9 mouse cellular contexts compared by ENCODE assay signal in genomic region chr10:18743286-18744142, GRCm38 (mm10). TPM values are rescaled to one million over a fixed set of nuclear protein-coding genes. Genes with fewer than 3 reads are reported as not detected.
DNase-seq lines count a peak whose midpoint lies in the region; ATAC-seq lines count a peak whose summit lies in the region.
"Had no signal": no experiment of that assay in that cellular context is flagged by ENCODE, and none has a peak within 500 bp of the region (broad histone marks: within the 10 kb centered on the region; RNA-seq: fewer than 3 reads in every experiment).

Gene Arfgef3 (minus strand): TSS chr10:18743949.

- peak within 1 kb of the TSS; percentile 68 for H3K9ac ChIP-seq in heart, embryonic 14.5 days (ENCODE audit: low read length)
- H3K9ac ChIP-seq in kidney, embryonic 16.5 days (replicated peaks; ENCODE audit: low read length): peak within 1 kb of the TSS; percentile 60
- peak within 1 kb of the TSS; percentile 68 for H3K9ac ChIP-seq in limb, embryonic 13.5 days
- H3K9ac ChIP-seq in midbrain, embryonic 12.5 days (replicated peaks): peak within 1 kb of the TSS; percentile 66
- H3K9ac ChIP-seq in stomach, embryonic 15.5 days: peak within 1 kb of the TSS; percentile 29

- H3K9me3 ChIP-seq in forebrain, embryonic 10.5 days: no peaks in the 10 kb centered on the region
- H3K9me3 ChIP-seq in heart, embryonic 14.5 days (ENCODE audit: control insufficient read depth, low read length): no peaks in the 10 kb centered on the region
- no peaks in the 10 kb centered on the region for H3K9me3 ChIP-seq in kidney, embryonic 16.5 days (ENCODE audit: low read length)
- no peaks in the 10 kb centered on the region for H3K9me3 ChIP-seq in limb, embryonic 13.5 days
- no peaks in the 10 kb centered on the region for H3K9me3 ChIP-seq in midbrain, embryonic 12.5 days
- no peaks in the 10 kb centered on the region for H3K9me3 ChIP-seq in stomach, embryonic 15.5 days

- ATAC-seq in heart, embryonic 14.5 days (ENCODE audit: insufficient number of reproducible peaks, insufficient read depth, low FRiP score, low read depth): peak; percentile 61; the same call in 1 of the 2 replicates
- peak; percentile 87 for ATAC-seq in kidney, embryonic 16.5 days (ENCODE audit: low FRiP score, low TSS enrichment)
- peak; percentile 69 for ATAC-seq in limb, embryonic 13.5 days (ENCODE audit: low FRiP score, low read depth)
- peak; percentile 85 for ATAC-seq in midbrain, embryonic 12.5 days (ENCODE audit: low FRiP score, low read depth)
- peak; percentile 76 for ATAC-seq in stomach, embryonic 15.5 days (ENCODE audit: insufficient read depth, low FRiP score, low read depth)

- WGBS in forebrain, embryonic 10.5 days: 2% methylated on average over 50 of the region's 50 CpGs
- WGBS in heart, embryonic 14.5 days: 3% methylated on average over 50 of the region's 50 CpGs
- 1% methylated on average over 50 of the region's 50 CpGs for WGBS in kidney, embryonic 16.5 days
- whole genome bisulfite sequencing in limb, embryonic 13.5 days: 1% methylated on average over 49 of the region's 50 CpGs
- WGBS in midbrain, embryonic 12.5 days: 2% methylated on average over 50 of the region's 50 CpGs
- WGBS in stomach, embryonic 15.5 days: 3% methylated on average over 50 of the region's 50 CpGs

- H3K4me2 ChIP-seq in heart, embryonic 14.5 days (ENCODE audit: low read length): peak within 1 kb of the TSS; percentile 89
- peak within 1 kb of the TSS; percentile 71 for H3K4me2 ChIP-seq in kidney, embryonic 16.5 days (replicated peaks; ENCODE audit: low read depth, low read length)
- peak within 1 kb of the TSS; percentile 95 for H3K4me2 ChIP-seq in limb, embryonic 13.5 days (replicated peaks)
- peak within 1 kb of the TSS; percentile 87 for H3K4me2 ChIP-seq in midbrain, embryonic 12.5 days (replicated peaks)
- H3K4me2 ChIP-seq in stomach, embryonic 15.5 days: peak within 1 kb of the TSS; percentile 89

- DNase-seq in 416B (ENCODE audit: low read depth): peak; percentile 55
- DNase-seq in brain, adult 2 months (ENCODE audit: low read depth, low spot score): peak; percentile 91
- DNase-seq in forebrain, embryonic 10.5 days (ENCODE audit: extremely low spot score, low spot score): peak; percentile 48

- H3K4me1 ChIP-seq in forebrain, embryonic 10.5 days: peaks cover 14% of the 10 kb centered on the region
- H3K4me1 ChIP-seq in heart, embryonic 14.5 days (ENCODE audit: control insufficient read depth in 2 of 2, insufficient read depth in 2 of 2, low read length in 2 of 2): peaks cover 0 to 3% of the 10 kb centered on the region in 2 experiments; a peak in 1 of 4 replicates
- 0 out of 2 replicates have a peak, but pooled peaks cover 4% of the 10 kb centered on the region for H3K4me1 ChIP-seq in kidney, embryonic 16.5 days (ENCODE audit: insufficient read depth, low read length)
- H3K4me1 ChIP-seq in limb, embryonic 13.5 days: peaks cover 12% of the 10 kb centered on the region; the same call in 1 of the 2 replicates
- H3K4me1 ChIP-seq in midbrain, embryonic 12.5 days: peaks cover 12% of the 10 kb centered on the region
- 0 out of 2 replicates have a peak, but pooled peaks cover 4% of the 10 kb centered on the region for H3K4me1 ChIP-seq in stomach, embryonic 15.5 days

- peak within 1 kb of the TSS; percentile 81 for H3K27ac ChIP-seq in forebrain, embryonic 10.5 days
- no peak within 1 kb of the TSS for H3K27ac ChIP-seq in heart, embryonic 14.5 days (replicated peaks in 1 of 2; ENCODE audit: control insufficient read depth in 1 of 2, insufficient read depth in 1 of 2, low read depth in 2 of 2, low read length in 2 of 2)
- no peak within 1 kb of the TSS for H3K27ac ChIP-seq in kidney, embryonic 16.5 days (ENCODE audit: low read length)
- no peak within 1 kb of the TSS for H3K27ac ChIP-seq in limb, embryonic 13.5 days
- peak within 1 kb of the TSS; percentile 78 for H3K27ac ChIP-seq in midbrain, embryonic 12.5 days (replicated peaks)
- 0 out of 2 replicates have a peak within 1 kb of the TSS, but pooled peaks have one; percentile 31 for H3K27ac ChIP-seq in stomach, embryonic 15.5 days

- H3K4me3 ChIP-seq in forebrain, embryonic 10.5 days: peak within 1 kb of the TSS; percentile 68
- peak within 1 kb of the TSS; percentile 57 to 58 for H3K4me3 ChIP-seq in heart, embryonic 14.5 days (ENCODE audit: control insufficient read depth in 1 of 2, insufficient read depth in 1 of 2, low read depth in 1 of 2, low read length in 2 of 2)
- peak within 1 kb of the TSS; percentile 56 for H3K4me3 ChIP-seq in kidney, embryonic 16.5 days (ENCODE audit: low read length)
- H3K4me3 ChIP-seq in limb, embryonic 13.5 days: peak within 1 kb of the TSS; percentile 54
- peak within 1 kb of the TSS; percentile 65 for H3K4me3 ChIP-seq in midbrain, embryonic 12.5 days
- H3K4me3 ChIP-seq in stomach, embryonic 15.5 days (replicated peaks): peak within 1 kb of the TSS; percentile 54

- no peaks in the 10 kb centered on the region for H3K36me3 ChIP-seq in forebrain, embryonic 10.5 days (replicated peaks)
- no peaks in the 10 kb centered on the region for H3K36me3 ChIP-seq in heart, embryonic 14.5 days (ENCODE audit: control insufficient read depth, insufficient read depth, low read length)
- no peaks in the 10 kb centered on the region for H3K36me3 ChIP-seq in kidney, embryonic 16.5 days (ENCODE audit: insufficient read depth, low read length)
- H3K36me3 ChIP-seq in limb, embryonic 13.5 days: no peaks in the 10 kb centered on the region
- no peaks in the 10 kb centered on the region for H3K36me3 ChIP-seq in midbrain, embryonic 12.5 days
- no peaks in the 10 kb centered on the region for H3K36me3 ChIP-seq in stomach, embryonic 15.5 days

- peaks cover 39% of the 10 kb centered on the region for H3K27me3 ChIP-seq in forebrain, embryonic 10.5 days (ENCODE audit: poor library complexity, severe bottlenecking)
- no peaks in the 10 kb centered on the region; the same call in 1 of the 2 replicates for H3K27me3 ChIP-seq in heart, embryonic 14.5 days (ENCODE audit: control insufficient read depth, insufficient read depth, low read length)
- H3K27me3 ChIP-seq in kidney, embryonic 16.5 days (ENCODE audit: insufficient read depth, low read length): peaks cover 9% of the 10 kb centered on the region; the same call in 1 of the 2 replicates
- peaks cover 36% of the 10 kb centered on the region for H3K27me3 ChIP-seq in limb, embryonic 13.5 days
- H3K27me3 ChIP-seq in midbrain, embryonic 12.5 days: no peaks in the 10 kb centered on the region
- no peaks in the 10 kb centered on the region for H3K27me3 ChIP-seq in stomach, embryonic 15.5 days (replicated peaks)

RNA-seq across cellular contexts. Expression of gene Arfgef3, which starts in this region (rescaled TPM):
- polyA plus RNA-seq in forebrain, embryonic 10.5 days (2016; fragmentation: Nextera tagmentation; extraction: Ambion mirVana): 0.41 and 0.62 TPM in 2 replicates
- polyA plus RNA-seq in heart, embryonic 14.5 days (2014; fragmentation: Nextera tagmentation; extraction: Ambion mirVana): 0.42 and 0.57 TPM in 2 replicates
- polyA plus RNA-seq in kidney, embryonic 16.5 days (2015; fragmentation: Nextera tagmentation; extraction: Ambion mirVana): 1.6 TPM in 2 replicates
- polyA plus RNA-seq in limb, embryonic 13.5 days (2015; fragmentation: Nextera tagmentation; extraction: Ambion mirVana): 0.45 and 0.57 TPM in 2 replicates
- 2.7 and 3.1 TPM in 2 replicates for polyA plus RNA-seq in midbrain, embryonic 12.5 days (2016; fragmentation: Nextera tagmentation; extraction: Ambion mirVana)
- polyA plus RNA-seq in stomach, embryonic 15.5 days (2015; fragmentation: Nextera tagmentation; extraction: Ambion mirVana): 2.6 and 2.8 TPM in 2 replicates
- polyA plus RNA-seq: C2C12 had no signal

Comparison
In these comparisons a context has a peak if more than half of its experiments do, and no peak if none do; other contexts are left out.
1. Peak in DNase-seq, H3K4me3 ChIP-seq and H3K27ac ChIP-seq in forebrain, embryonic 10.5 days; RNA of the gene not detected or under 1 TPM.
2. Peak in ATAC-seq, H3K4me3 ChIP-seq, H3K9ac ChIP-seq and H3K4me2 ChIP-seq in heart, embryonic 14.5 days; RNA of the gene not detected or under 1 TPM.
3. Peak in ATAC-seq, H3K4me3 ChIP-seq, H3K9ac ChIP-seq and H3K4me2 ChIP-seq in limb, embryonic 13.5 days; RNA of the gene not detected or under 1 TPM.
4. H3K27ac ChIP-seq: peak in midbrain, embryonic 12.5 days (single experiment) and stomach, embryonic 15.5 days (single experiment); none in heart, embryonic 14.5 days (0 of 2), kidney, embryonic 16.5 days (single experiment) and limb, embryonic 13.5 days (single experiment).
5. Peak in every context shown above with its lines, with median percentiles within 50 percentile points of each other: DNase-seq, H3K4me3 ChIP-seq, ATAC-seq, H3K4me2 ChIP-seq and H3K9ac ChIP-seq.